Mouse (Mus musculus) kidney, adult 2 months (tissue): ENCODE data around the gene Pdpk1. TPM values are rescaled to one million over a fixed set of nuclear protein-coding genes. Genes with fewer than 3 reads are reported as not detected.
"Not testable (repeated sequence)": the region's sequence is repeated elsewhere in the genome, so short reads cannot be mapped to it uniquely, and the experiment has no call there.

Source experiments
- DNase-seq: peaks from one replicate; pipeline ENCODE4 v3.0.0; 2021
- H3K27ac ChIP-seq: fragments of 200-500 bp; 2 replicates; pipeline ENCODE4 v1.5.1; 2012; ENCODE audit warnings: low read depth, low read length, control low read depth, inconsistent platforms; ENCODE audit not compliant: insufficient read depth
- H3K27me3 ChIP-seq: fragments of 200-500 bp; replicated peaks from 2 replicates; pipeline ENCODE4 v1.6.1; 2012; ENCODE audit warnings: mild to moderate bottlenecking, moderate library complexity, low read length, inconsistent platforms; ENCODE audit not compliant: control insufficient read depth, insufficient read depth
- H3K36me3 ChIP-seq: fragments of 200-500 bp; 2 replicates; pipeline ENCODE4 v1.6.1; 2012; ENCODE audit warnings: mild to moderate bottlenecking, moderate library complexity, low read length, inconsistent platforms; ENCODE audit not compliant: control insufficient read depth, insufficient read depth
- H3K4me1 ChIP-seq: fragments of 200-500 bp; 2 replicates; pipeline ENCODE4 v1.6.1; 2011; ENCODE audit warnings: low read length; ENCODE audit not compliant: control insufficient read depth, insufficient read depth
- H3K4me3 ChIP-seq: fragments of 200-500 bp; 2 replicates; pipeline ENCODE4 v1.5.1; 2011; ENCODE audit warnings: mild to moderate bottlenecking, low read depth, low read length, control low read depth; ENCODE audit not compliant: insufficient read depth
- CTCF ChIP-seq: fragments of 200-500 bp; conservative IDR thresholded peaks from 2 replicates; pipeline ENCODE4 v1.5.1; 2011; ENCODE audit warnings: low read depth, mild to moderate bottlenecking, control low read depth, low read length, moderate library complexity, mixed read lengths; ENCODE audit not compliant: insufficient read depth, insufficient read length
- POLR2A ChIP-seq: fragments of 200-500 bp; IDR thresholded peaks from one replicate; pipeline ENCODE4 v1.6.1; 2011; ENCODE audit warnings: low read depth, low read length, control low read depth
- WGBS: fragments of 180-500 bp; shearing (Covaris S2); methylation state at CpG from one replicate; pipeline ENCODE4 v1.1.7; 2018; 5-methylcytosine and 5-hydroxymethylcytosine counted together
- polyA plus RNA-seq: library from polyadenylated mRNA; depleted of rRNA; stranded (reverse); fragments of >200 nt; gene quantifications from 2 replicates; pipeline ENCODE4 v1.2.3, GENCODE M21; 2012

The Pdpk1 gene
- polyA plus RNA-seq, 1 experiment = 17.1 TPM

GRCm38 (mm10) chr17:24113031-24113430 is 37.7 kb downstream of the Pdpk1 start:
- no peak overlapping the region for H3K4me3 ChIP-seq
- WGBS = 86% methylated on average over 4 of the region's 4 CpGs
- no peak for DNase-seq

GRCm38 (mm10) chr17:24111256-24111655 is 39.5 kb downstream of the Pdpk1 start:
- Histone ChIP-seq H3K27ac (no peak overlapping the region), H3K4me3 (no peak overlapping the region), H3K4me1 (peaks cover 3% of the 10 kb centered on the region), H3K27me3 (no peaks in the 10 kb centered on the region), H3K36me3 (peaks cover 10% of the 10 kb centered on the region)
- TF ChIP-seq CTCF (no peak), POLR2A (no peak)
- no peak for DNase-seq
- WGBS = 51% methylated on average over 1 of the region's 1 CpGs

More at GRCm38 (mm10) chr17:24113031-24113430, 37.7 kb downstream of the Pdpk1 start:
- TF ChIP-seq POLR2A = no peak
- no peak for TF ChIP-seq CTCF
- peaks cover 8% of the 10 kb centered on the region for H3K4me1 ChIP-seq
- H3K27ac ChIP-seq = no peak overlapping the region
- peaks cover 8% of the 10 kb centered on the region for H3K36me3 ChIP-seq
- no peaks in the 10 kb centered on the region for H3K27me3 ChIP-seq

- 45% methylated on average over 1 of the region's 1 CpGs for WGBS
- H3K27ac ChIP-seq = no peak overlapping the region
- no peak overlapping the region for H3K4me3 ChIP-seq
Observed at GRCm38 (mm10) chr17:24108896-24109295, 41.8 kb downstream of the Pdpk1 start.

GRCm38 (mm10) chr17:24105111-24105510 is 45.6 kb downstream of the Pdpk1 start:
- Histone ChIP-seq H3K27ac (peak overlapping the region; percentile 19), H3K27me3 (no peaks in the 10 kb centered on the region), H3K36me3 (peaks cover 12% of the 10 kb centered on the region), H3K4me3 (no peak overlapping the region), H3K4me1 (peaks cover 4% of the 10 kb centered on the region; the same call in 1 of the 2 replicates)
- peak; percentile 86 for DNase-seq
- TF ChIP-seq CTCF = no peak
- TF ChIP-seq POLR2A = no peak
- 63% methylated on average over 2 of the region's 2 CpGs for WGBS

More at GRCm38 (mm10) chr17:24108896-24109295, 41.8 kb downstream of the Pdpk1 start:
- Histone ChIP-seq H3K36me3 (peaks cover 14% of the 10 kb centered on the region), H3K27me3 (no peaks in the 10 kb centered on the region), H3K4me1 (peaks cover 4% of the 10 kb centered on the region; the same call in 1 of the 2 replicates)
- no peak for DNase-seq
- TF ChIP-seq POLR2A (no peak), CTCF (no peak)

GRCm38 (mm10) chr17:24098354-24098753 is 52.4 kb downstream of the Pdpk1 start:
- H3K4me1 ChIP-seq = no peaks in the 10 kb centered on the region
- no peak overlapping the region for H3K27ac ChIP-seq
- H3K36me3 ChIP-seq = peaks cover 10% of the 10 kb centered on the region; the same call in 1 of the 2 replicates
- DNase-seq = no peak
- H3K4me3 ChIP-seq = no peak overlapping the region
- no peak for TF ChIP-seq CTCF
- no peaks in the 10 kb centered on the region for H3K27me3 ChIP-seq
- WGBS = 92% methylated on average over 4 of the region's 4 CpGs

- TF ChIP-seq CTCF = no peak
- no peak for TF ChIP-seq POLR2A
- Histone ChIP-seq H3K27me3 (no peaks in the 10 kb centered on the region), H3K4me1 (no peaks in the 10 kb centered on the region), H3K4me3 (no peak overlapping the region), H3K27ac (no peak overlapping the region), H3K36me3 (peaks cover 15% of the 10 kb centered on the region)
- 96% methylated on average over 1 of the region's 1 CpGs for WGBS
- no peak for DNase-seq
Observed at GRCm38 (mm10) chr17:24090575-24090974, 60.1 kb downstream of the Pdpk1 start.

GRCm38 (mm10) chr17:24086399-24086798 is 64.3 kb downstream of the Pdpk1 start:
- H3K36me3 ChIP-seq = peaks cover 11% of the 10 kb centered on the region
- not testable (repeated sequence) for H3K27me3 ChIP-seq, H3K4me1 ChIP-seq, H3K27ac ChIP-seq, H3K4me3 ChIP-seq, DNase-seq
- WGBS = 71% methylated on average over 4 of the region's 4 CpGs

GRCm38 (mm10) chr17:24084593-24084992 is 66.1 kb downstream of the Pdpk1 start:
- WGBS = 47% methylated on average over 1 of the region's 1 CpGs
- no peak for DNase-seq
- no peaks in the 10 kb centered on the region for H3K4me1 ChIP-seq
- H3K27ac ChIP-seq = no peak overlapping the region
- peaks cover 5% of the 10 kb centered on the region for H3K36me3 ChIP-seq
- no peaks in the 10 kb centered on the region for H3K27me3 ChIP-seq
- no peak overlapping the region for H3K4me3 ChIP-seq
- no peak for TF ChIP-seq CTCF
- no peak for TF ChIP-seq POLR2A
